Mouse (Mus musculus) cerebellum, adult 2 months (tissue): ENCODE results near the gene Lin28a. TPM values are rescaled to one million over a fixed set of nuclear protein-coding genes. Genes with fewer than 3 reads are reported as not detected.

Experiments used
- DNase-seq, 2 experiments: peaks; one replicate each; pipeline ENCODE4 v3.0.0; 2021
- H3K27ac ChIP-seq: fragments of 200-500 bp; 2 replicates; pipeline ENCODE4 v1.5.1; 2012; ENCODE audit warnings: low read length, control low read depth, inconsistent platforms; ENCODE audit not compliant: insufficient read depth
- H3K27me3 ChIP-seq: fragments of 200-500 bp; 2 replicates; pipeline ENCODE4 v1.6.1; 2012; ENCODE audit warnings: inconsistent platforms, mild to moderate bottlenecking, low read length, moderate library complexity; ENCODE audit not compliant: control insufficient read depth, insufficient read depth
- H3K4me1 ChIP-seq: fragments of 200-500 bp; 2 replicates; pipeline ENCODE4 v1.6.1; 2011; ENCODE audit warnings: low read length; ENCODE audit not compliant: control insufficient read depth, insufficient read depth
- H3K4me3 ChIP-seq: fragments of 200-500 bp; replicated peaks from 2 replicates; pipeline ENCODE3; 2011; ENCODE audit warnings: mild to moderate bottlenecking, low read depth, low read length, control low read depth; ENCODE audit not compliant: insufficient read depth
- CTCF ChIP-seq: fragments of 200-500 bp; IDR thresholded peaks from 2 replicates; pipeline ENCODE4 v1.5.1; 2011; ENCODE audit warnings: low read depth, mild to moderate bottlenecking, control low read depth, low read length, moderate library complexity, borderline replicate concordance; ENCODE audit not compliant: insufficient read depth
- POLR2A ChIP-seq: fragments of 200-500 bp; IDR thresholded peaks from 2 replicates; pipeline ENCODE4 v1.6.1; 2011; ENCODE audit warnings: low read length, control low read depth, borderline replicate concordance; ENCODE audit not compliant: insufficient read depth
- WGBS: fragments of 180-500 bp; shearing (Covaris S2); methylation state at CpG from one replicate; pipeline ENCODE4 v1.1.7; 2018; 5-methylcytosine and 5-hydroxymethylcytosine counted together
- polyA plus RNA-seq: library from polyadenylated mRNA; depleted of rRNA; stranded (reverse); fragments of >200 nt; gene quantifications from 2 replicates; pipeline ENCODE4 v1.2.3, GENCODE M21; 2012

The Lin28a gene
- polyA plus RNA-seq, 1 experiment, result 0.23 TPM

- peak in 1 of 2 experiments; percentile 13 for DNase-seq
- H3K4me1 ChIP-seq, result peaks cover 14% of the 10 kb centered on the region
- 11% methylated on average over 21 of the region's 21 CpGs for WGBS
- TF ChIP-seq CTCF (no peak), POLR2A (no peak)
- H3K4me3 ChIP-seq, result no peak overlapping the region
- H3K27me3 ChIP-seq, result peaks cover 3% of the 10 kb centered on the region; the same call in 1 of the 2 replicates
- H3K27ac ChIP-seq, result no peak overlapping the region
Measured at GRCm38 (mm10) chr4:134017201-134017865, 1.3 kb downstream of the Lin28a start.

DNA sequence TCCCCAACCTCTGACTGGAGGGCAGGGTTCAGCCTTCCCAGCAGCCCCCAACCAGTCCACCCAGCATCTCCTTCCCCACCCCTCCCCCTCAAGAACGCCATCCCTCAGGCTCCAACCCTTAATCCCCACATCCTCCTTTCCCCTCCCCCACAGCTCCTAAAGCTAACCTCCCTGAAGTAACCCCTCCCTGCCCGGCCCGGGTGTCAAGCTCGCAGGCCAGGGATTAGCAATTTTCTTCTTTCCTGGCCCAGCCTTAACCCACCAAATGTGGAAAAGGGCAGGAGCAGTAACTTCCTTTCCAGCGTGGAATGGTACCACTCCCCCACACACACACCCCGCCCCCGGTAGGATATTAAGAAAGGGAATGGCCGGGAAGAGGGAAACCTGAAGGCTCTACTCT is 1.9 kb downstream of the Lin28a start:
- DNase-seq, result no peak
- 20% methylated on average over 8 of the region's 8 CpGs for WGBS
- no peak overlapping the region for H3K4me3 ChIP-seq
- H3K27me3 ChIP-seq, result peaks cover 6% of the 10 kb centered on the region; the same call in 1 of the 2 replicates
- peaks cover 14% of the 10 kb centered on the region for H3K4me1 ChIP-seq
- TF ChIP-seq CTCF, result no peak
- TF ChIP-seq POLR2A, result no peak
- no peak overlapping the region for H3K27ac ChIP-seq

GRCm38 (mm10) chr4:134016208-134016607 is 2.4 kb downstream of the Lin28a start:
- Histone ChIP-seq H3K27ac (no peak overlapping the region), H3K27me3 (peaks cover 6% of the 10 kb centered on the region; the same call in 1 of the 2 replicates), H3K4me1 (peaks cover 14% of the 10 kb centered on the region), H3K4me3 (no peak overlapping the region)
- TF ChIP-seq CTCF, result no peak
- WGBS, result 18% methylated on average over 7 of the region's 7 CpGs
- no peak for DNase-seq

DNA sequence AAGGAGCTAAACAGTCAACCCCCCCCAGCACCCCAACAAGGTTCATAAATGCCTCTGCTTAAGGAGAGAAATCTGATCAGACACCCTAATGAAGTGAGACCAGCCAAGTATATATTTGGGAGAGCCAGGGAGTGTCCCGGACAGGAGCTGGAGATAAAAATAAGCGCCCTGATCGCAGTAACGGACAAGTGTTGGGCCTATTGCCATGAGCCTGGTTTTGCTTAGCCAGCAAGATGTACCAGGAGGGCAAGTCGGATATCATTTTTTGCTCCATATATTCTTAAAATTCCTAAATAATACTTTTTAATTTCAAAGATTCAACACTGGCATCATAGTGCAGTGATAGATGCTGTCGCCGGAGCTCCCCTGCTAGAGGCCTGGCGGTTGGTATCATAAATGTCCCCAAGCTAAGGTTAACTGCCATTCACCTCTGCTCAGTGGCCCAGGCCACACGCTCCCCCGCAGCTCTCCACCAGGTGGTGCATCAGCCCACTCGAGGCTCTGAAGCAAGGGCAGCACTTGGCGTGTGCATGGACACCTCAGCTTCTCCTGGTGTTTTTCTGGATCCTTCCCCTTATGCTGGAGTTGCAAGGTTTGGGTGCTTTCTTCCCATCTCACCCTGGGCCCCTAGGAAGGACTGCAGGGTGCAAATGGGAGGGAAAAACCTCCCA is 5.6 kb downstream of the Lin28a start:
- TF ChIP-seq CTCF, result peak; percentile 26; the same call in 1 of the 2 replicates
- no peak for TF ChIP-seq POLR2A

DNA sequence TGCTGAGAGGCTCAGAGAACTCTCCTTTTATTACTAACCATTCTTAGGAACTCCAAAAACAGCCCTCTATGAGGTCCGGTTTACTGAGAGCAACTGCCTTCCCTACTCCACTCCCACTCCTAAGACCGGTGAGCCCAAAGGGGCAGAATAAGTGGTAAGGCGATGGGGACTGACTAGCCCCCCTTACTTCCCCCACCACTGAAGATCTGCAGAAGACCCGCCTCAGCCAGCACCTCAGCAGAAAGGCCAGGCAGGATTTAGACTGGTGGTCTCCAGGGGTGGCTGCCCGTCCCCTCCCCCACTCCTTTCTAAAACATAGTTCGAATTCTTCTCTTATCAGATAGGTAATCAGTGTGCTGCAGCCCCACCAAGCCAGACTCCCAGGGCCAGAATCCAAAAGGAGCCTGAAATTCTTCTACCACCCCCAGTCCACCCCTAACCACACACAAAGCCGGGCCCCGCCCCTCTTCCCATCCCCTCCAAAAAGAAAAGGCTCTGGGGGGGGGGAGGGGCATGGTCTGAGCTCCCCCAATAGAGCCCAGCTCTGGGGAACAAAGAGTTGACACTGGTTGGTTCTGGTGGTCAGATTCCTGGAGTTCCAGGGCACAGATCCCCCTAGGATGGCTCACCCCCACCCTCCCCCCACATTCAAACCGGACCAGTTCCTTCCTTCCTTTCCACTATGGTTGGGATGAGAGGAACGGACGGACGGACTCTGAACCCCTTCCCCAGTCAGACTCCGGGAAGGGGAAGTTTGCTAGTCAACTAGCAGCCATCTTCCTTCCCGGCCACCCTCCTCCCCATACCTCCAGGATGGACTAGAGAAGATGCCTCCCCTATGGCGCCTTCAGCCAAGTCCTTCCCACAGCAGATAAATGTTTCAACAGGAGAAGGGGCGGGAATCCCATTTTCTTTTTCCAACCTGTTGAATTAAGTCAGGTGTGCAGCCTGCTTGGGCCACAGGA is 6.9 kb downstream of the Lin28a start:
- Histone ChIP-seq H3K27ac (no peak overlapping the region), H3K4me1 (no peaks in the 10 kb centered on the region), H3K27me3 (peaks cover 3% of the 10 kb centered on the region; the same call in 1 of the 2 replicates), H3K4me3 (no peak overlapping the region)
- no peak for DNase-seq
- TF ChIP-seq POLR2A, result no peak
- 8% methylated on average over 16 of the region's 16 CpGs for WGBS

More for the DNA sequence above, 5.6 kb downstream of the Lin28a start:
- H3K27ac ChIP-seq, result no peak overlapping the region
- peaks cover 5% of the 10 kb centered on the region; the same call in 1 of the 2 replicates for H3K27me3 ChIP-seq
- no peak for DNase-seq
- peaks cover 6% of the 10 kb centered on the region; the same call in 1 of the 2 replicates for H3K4me1 ChIP-seq
- H3K4me3 ChIP-seq, result no peak overlapping the region
- WGBS, result 56% methylated on average over 12 of the region's 12 CpGs

GRCm38 (mm10) chr4:134009709-134010108 is 8.9 kb downstream of the Lin28a start:
- no peak for DNase-seq
- Histone ChIP-seq H3K4me3 (no peak overlapping the region), H3K27ac (no peak overlapping the region), H3K27me3 (peaks cover 3% of the 10 kb centered on the region; the same call in 1 of the 2 replicates), H3K4me1 (no peaks in the 10 kb centered on the region)
- TF ChIP-seq CTCF (no peak), POLR2A (no peak)
- WGBS, result 61% methylated on average over 6 of the region's 6 CpGs

GRCm38 (mm10) chr4:134006845-134007244 is 11.8 kb downstream of the Lin28a start:
- H3K4me3 ChIP-seq, result no peak overlapping the region
- H3K27me3 ChIP-seq, result no peaks in the 10 kb centered on the region
- TF ChIP-seq CTCF (no peak), POLR2A (no peak)
- H3K27ac ChIP-seq, result no peak overlapping the region
- WGBS, result 91% methylated on average over 3 of the region's 3 CpGs
- no peaks in the 10 kb centered on the region for H3K4me1 ChIP-seq
- no peak for DNase-seq
